Mouse (Mus musculus) heart, postnatal 4 days (tissue): ENCODE measurements around the gene Igdcc4. TPM values are rescaled to one million over a fixed set of nuclear protein-coding genes. Genes with fewer than 3 reads are reported as not detected.

ENCODE experiments used
- DNase-seq: peaks from one replicate; pipeline ENCODE4 v3.0.0; 2021
- total RNA-seq, 2 experiments: library from RNA; stranded (reverse); gene quantifications; 2 replicates each; pipeline ENCODE4 v1.2.3; 2021

The Igdcc4 gene
- total RNA-seq, 2 experiments from 2014 or later, result 13.9 to 16.5 TPM

- no peak for DNase-seq
These were observed 10.4 kb downstream of the Igdcc4 start for GRCm38 (mm10) chr9:65111698-65112097.

GRCm38 (mm10) chr9:65113694-65114093, 12.4 kb downstream of the Igdcc4 start:
- DNase-seq, result no peak

- DNase-seq, result no peak
These were observed 14.6 kb downstream of the Igdcc4 start for GRCm38 (mm10) chr9:65115891-65116290.

- no peak for DNase-seq
These were observed 16.2 kb downstream of the Igdcc4 start for GRCm38 (mm10) chr9:65117516-65117915.

- peak; percentile 85 for DNase-seq
These were observed 19.6 kb downstream of the Igdcc4 start for GRCm38 (mm10) chr9:65120935-65121334.

- peak; percentile 61 for DNase-seq
These were observed 21.3 kb downstream of the Igdcc4 start for GRCm38 (mm10) chr9:65122545-65122944.

GRCm38 (mm10) chr9:65123552-65124168, 22.4 kb downstream of the Igdcc4 start:
- DNase-seq, result peak; percentile 76

GRCm38 (mm10) chr9:65128123-65128815, 27.0 kb downstream of the Igdcc4 start:
- DNase-seq, result peak; percentile 61

- DNase-seq, result no peak
These were observed 30.4 kb downstream of the Igdcc4 start for GRCm38 (mm10) chr9:65131717-65132116.

GRCm38 (mm10) chr9:65133739-65134138, 32.5 kb downstream of the Igdcc4 start:
- DNase-seq, result peak; percentile 86

- no peak for DNase-seq
These were observed 33.8 kb downstream of the Igdcc4 start for GRCm38 (mm10) chr9:65135126-65135525.

- DNase-seq, result no peak
These were observed 39.2 kb downstream of the Igdcc4 start for GRCm38 (mm10) chr9:65140491-65140890.

- peak; percentile 43 for DNase-seq
These were observed 39.6 kb downstream of the Igdcc4 start, which contains the start of gene Igdcc3 for GRCm38 (mm10) chr9:65140936-65141305. TSS of gene Igdcc3 (plus strand) at chr9:65141189.

- DNase-seq, result peak; percentile 57
These were observed 40.2 kb downstream of the Igdcc4 start for GRCm38 (mm10) chr9:65141306-65141975.

GRCm38 (mm10) chr9:65141976-65142318, 40.7 kb downstream of the Igdcc4 start:
- DNase-seq, result peak; percentile 47

- no peak for DNase-seq
These were observed 41.1 kb downstream of the Igdcc4 start for GRCm38 (mm10) chr9:65142399-65142798.

- DNase-seq, result no peak
These were observed 44.7 kb downstream of the Igdcc4 start for GRCm38 (mm10) chr9:65146001-65146400.

- no peak for DNase-seq
These were observed 47.2 kb downstream of the Igdcc4 start for GRCm38 (mm10) chr9:65148507-65148906.

GRCm38 (mm10) chr9:65152711-65153330, 51.5 kb downstream of the Igdcc4 start:
- DNase-seq, result no peak

GRCm38 (mm10) chr9:65153331-65153711, 52.0 kb downstream of the Igdcc4 start:
- DNase-seq, result no peak

GRCm38 (mm10) chr9:65154692-65155455, 53.6 kb downstream of the Igdcc4 start:
- no peak for DNase-seq

GRCm38 (mm10) chr9:65156604-65157003, 55.3 kb downstream of the Igdcc4 start:
- no peak for DNase-seq
